Mouse (Mus musculus): ENCODE data around the gene Bpifa2.
A peak's percentile ranks its signal among the peaks of the same experiment; 100 is the strongest.
"Not testable (repeated sequence)": the region's sequence is repeated elsewhere in the genome, so short reads cannot be mapped to it uniquely, and the experiment has no call there.

Gene Bpifa2

GRCm38 (mm10) chr2:154007965-154008364, at the start of gene Bpifa2:
TSS of gene Bpifa2 (plus strand) at chr2:154008265.
- no peak for DNase-seq (ENCODE audit: extremely low read depth, insufficient read length, low spot score)

- no peak for DNase-seq (ENCODE audit: extremely low read depth, insufficient read length, low spot score)
Measured at GRCm38 (mm10) chr2:153962821-153963331, 45.2 kb upstream of the Bpifa2 start.

GRCm38 (mm10) chr2:153963334-153963733, 44.7 kb upstream of the Bpifa2 start:
- no peak for DNase-seq (ENCODE audit: extremely low read depth, insufficient read length, low spot score)

GRCm38 (mm10) chr2:153970221-153970620, 37.8 kb upstream of the Bpifa2 start:
- no peak for DNase-seq (ENCODE audit: extremely low read depth, insufficient read length, low spot score)

GRCm38 (mm10) chr2:153974582-153974981, 33.5 kb upstream of the Bpifa2 start, which contains the start of gene Bpifa6:
TSS of gene Bpifa6 (plus strand) at chr2:153974945.
- DNase-seq (ENCODE audit: extremely low read depth, insufficient read length, low spot score): no peak

- DNase-seq (ENCODE audit: extremely low read depth, insufficient read length, low spot score): no peak
Measured at GRCm38 (mm10) chr2:153995770-153996169, 12.3 kb upstream of the Bpifa2 start.

- DNase-seq (ENCODE audit: extremely low read depth, insufficient read length, low spot score): no peak
Measured at GRCm38 (mm10) chr2:154000501-154000900, 7.6 kb upstream of the Bpifa2 start.

- no peak for DNase-seq (ENCODE audit: extremely low read depth, insufficient read length, low spot score)
Measured at GRCm38 (mm10) chr2:154001056-154001455, 7.0 kb upstream of the Bpifa2 start.

- no peak for DNase-seq (ENCODE audit: extremely low read depth, insufficient read length, low spot score)
Measured at GRCm38 (mm10) chr2:154004456-154004855, 3.6 kb upstream of the Bpifa2 start.

GRCm38 (mm10) chr2:154005094-154005493, 3.0 kb upstream of the Bpifa2 start:
- DNase-seq (ENCODE audit: extremely low read depth, insufficient read length, low spot score): no peak

GRCm38 (mm10) chr2:154005734-154006133, 2.3 kb upstream of the Bpifa2 start:
- no peak for DNase-seq (ENCODE audit: extremely low read depth, insufficient read length, low spot score)

GRCm38 (mm10) chr2:154006331-154006730, 1.7 kb upstream of the Bpifa2 start:
- DNase-seq (ENCODE audit: extremely low read depth, insufficient read length, low spot score): no peak

GRCm38 (mm10) chr2:154007381-154007780, 684 bp upstream of the Bpifa2 start:
- no peak for DNase-seq (ENCODE audit: extremely low read depth, insufficient read length, low spot score)

- DNase-seq (ENCODE audit: extremely low read depth, insufficient read length, low spot score): no peak
Measured at GRCm38 (mm10) chr2:154017990-154018389, 9.9 kb downstream of the Bpifa2 start.

GRCm38 (mm10) chr2:154024676-154025075, 16.6 kb downstream of the Bpifa2 start:
- not testable (repeated sequence) for DNase-seq (ENCODE audit: extremely low read depth, insufficient read length, low spot score)

- DNase-seq (ENCODE audit: extremely low read depth, insufficient read length, low spot score): peak; percentile 7
Measured at GRCm38 (mm10) chr2:154038932-154039331, 30.9 kb downstream of the Bpifa2 start.

- no peak for DNase-seq (ENCODE audit: extremely low read depth, insufficient read length, low spot score)
Measured at GRCm38 (mm10) chr2:154044743-154045142, 36.7 kb downstream of the Bpifa2 start.

- no peak for DNase-seq (ENCODE audit: extremely low read depth, insufficient read length, low spot score)
Measured at GRCm38 (mm10) chr2:154058690-154059089, 50.6 kb downstream of the Bpifa2 start.

All from 3134 (cell line).